Mouse (Mus musculus) heart, postnatal 0 days (tissue): ENCODE results near the gene Grrp1.

Experiments
- CTCF ChIP-seq: IDR thresholded peaks from 2 replicates; pipeline ENCODE4 v1.5.1; 2016; ENCODE audit warnings: antibody characterized with exemption, control low read depth, low read depth
- EP300 ChIP-seq: IDR thresholded peaks from 2 replicates; pipeline ENCODE4 v1.6.1; 2016; ENCODE audit warnings: antibody characterized with exemption, low read depth

GRCm38 (mm10) chr4:134263191-134263590 lies 9.3 kb upstream of the Grrp1 start:
- TF ChIP-seq CTCF (peak; percentile 68), EP300 (no peak)
